24 mouse cellular contexts compared by ENCODE assay signal in the genomic region with DNA sequence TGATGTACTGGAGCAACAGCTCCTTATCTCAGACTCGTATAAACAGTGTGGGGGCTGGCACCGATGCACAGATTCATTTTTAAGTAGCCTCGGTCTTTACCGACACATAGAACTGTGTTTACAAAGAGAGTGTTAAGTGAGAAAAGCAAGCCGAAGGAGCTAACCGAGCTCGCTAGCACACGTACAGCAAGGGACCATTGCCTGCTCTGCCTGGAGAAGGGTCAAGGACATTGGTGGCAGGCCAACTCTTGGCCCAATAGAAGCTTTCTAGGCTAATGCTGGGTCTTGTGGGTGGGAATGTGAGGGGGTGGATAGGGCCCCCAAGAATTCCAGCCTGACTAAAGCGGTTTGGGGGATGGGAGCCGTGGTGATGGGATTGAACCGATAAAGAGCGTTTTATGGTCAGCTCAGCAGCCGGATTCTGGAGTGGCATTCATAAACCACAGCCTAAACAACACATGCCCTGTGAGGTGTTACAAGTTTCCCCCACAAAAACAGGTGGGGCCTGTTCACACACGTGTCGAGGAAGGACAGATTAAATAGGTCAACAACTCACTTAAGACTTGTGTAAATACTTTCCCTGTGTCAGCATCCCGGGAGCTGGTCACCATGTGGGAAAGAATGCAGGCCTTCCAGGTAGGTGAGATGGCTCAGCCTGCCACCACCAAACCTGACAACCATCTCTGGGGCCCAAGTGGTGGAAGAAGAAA. TPM values are rescaled to one million over a fixed set of nuclear protein-coding genes. Genes with fewer than 3 reads are reported as not detected.
DNase-seq lines count a peak whose midpoint lies in the region; ATAC-seq and TF ChIP-seq lines count a peak whose summit lies in the region.
"Had no signal": no experiment of that assay in that cellular context is flagged by ENCODE, and none has a peak within 500 bp of the region (broad histone marks: within the 10 kb centered on the region; RNA-seq: fewer than 3 reads in every experiment).

No protein-coding gene starts in this region.

- H3K27me3 ChIP-seq in heart, embryonic 13.5 days (replicated peaks), result no peaks in the 10 kb centered on the region
- no peaks in the 10 kb centered on the region for H3K27me3 ChIP-seq in limb, embryonic 10.5 days (ENCODE audit: low read depth, poor library complexity, severe bottlenecking)
- H3K27me3 ChIP-seq in lung, postnatal 0 days (replicated peaks; ENCODE audit: insufficient read depth, low read length), result no peaks in the 10 kb centered on the region
- no peaks in the 10 kb centered on the region for H3K27me3 ChIP-seq in stomach, embryonic 15.5 days (replicated peaks)
- H3K27me3 ChIP-seq: hindbrain, embryonic 15.5 days had no signal

- ATAC-seq in heart, embryonic 13.5 days (ENCODE audit: extremely low read depth, insufficient number of reproducible peaks, low FRiP score, low TSS enrichment), result no peak
- peak; percentile 91 for ATAC-seq in lung, postnatal 0 days
- peak; percentile 82 for ATAC-seq in stomach, embryonic 15.5 days (ENCODE audit: insufficient read depth, low FRiP score, low read depth)
- ATAC-seq: forebrain, postnatal 0 days had no signal

- H3K27ac ChIP-seq in heart, embryonic 13.5 days (replicated peaks), result peak overlapping the region; percentile 38
- H3K27ac ChIP-seq in limb, embryonic 10.5 days, result peak overlapping the region; percentile 58; the same call in 1 of the 2 replicates
- H3K27ac ChIP-seq in lung, postnatal 0 days (ENCODE audit: low read length), result peak overlapping the region; percentile 74
- H3K27ac ChIP-seq in stomach, embryonic 15.5 days, result peak overlapping the region; percentile 78
- H3K27ac ChIP-seq: heart, adult 2 months; hindbrain, embryonic 15.5 days; layer of hippocampus, adult 2 months had no signal

- peaks cover 50% of the 10 kb centered on the region for H3K4me1 ChIP-seq in heart, embryonic 13.5 days
- H3K4me1 ChIP-seq in limb, embryonic 10.5 days, result peaks cover 43% of the 10 kb centered on the region
- H3K4me1 ChIP-seq in lung, postnatal 0 days (ENCODE audit: insufficient read depth, low read depth, low read length), result peaks cover 12% of the 10 kb centered on the region
- H3K4me1 ChIP-seq in stomach, embryonic 15.5 days, result peaks cover 13% of the 10 kb centered on the region
- H3K4me1 ChIP-seq: hindbrain, embryonic 15.5 days had no signal

- TF ChIP-seq EP300 in lung, postnatal 0 days (IDR thresholded peaks at IDR 0.05), result peak; percentile 85

- H3K36me3 ChIP-seq in heart, embryonic 13.5 days, result no peaks in the 10 kb centered on the region
- no peaks in the 10 kb centered on the region for H3K36me3 ChIP-seq in limb, embryonic 10.5 days
- H3K36me3 ChIP-seq in lung, postnatal 0 days (ENCODE audit: insufficient read depth, low read length), result no peaks in the 10 kb centered on the region
- no peaks in the 10 kb centered on the region for H3K36me3 ChIP-seq in stomach, embryonic 15.5 days
- H3K36me3 ChIP-seq: G1E; hindbrain, embryonic 15.5 days had no signal

- 51% methylated on average over 16 of the region's 16 CpGs for WGBS in heart, embryonic 13.5 days
- WGBS in limb, embryonic 10.5 days, result 83% methylated on average over 16 of the region's 16 CpGs
- 21% methylated on average over 16 of the region's 16 CpGs for WGBS in lung, postnatal 0 days
- WGBS in stomach, embryonic 15.5 days, result 46% methylated on average over 16 of the region's 16 CpGs

- no peak overlapping the region for H3K4me2 ChIP-seq in heart, embryonic 13.5 days
- H3K4me2 ChIP-seq in lung, postnatal 0 days (replicated peaks; ENCODE audit: low read depth, low read length), result no peak overlapping the region
- no peak overlapping the region for H3K4me2 ChIP-seq in stomach, embryonic 15.5 days
- H3K4me2 ChIP-seq: hindbrain, embryonic 15.5 days had no signal

- H3K9me3 ChIP-seq in heart, embryonic 13.5 days, result no peaks in the 10 kb centered on the region
- no peaks in the 10 kb centered on the region for H3K9me3 ChIP-seq in limb, embryonic 10.5 days (replicated peaks)
- no peaks in the 10 kb centered on the region for H3K9me3 ChIP-seq in lung, postnatal 0 days (ENCODE audit: low read length)
- H3K9me3 ChIP-seq in stomach, embryonic 15.5 days, result no peaks in the 10 kb centered on the region
- H3K9me3 ChIP-seq: G1E; hindbrain, embryonic 15.5 days had no signal

- H3K9ac ChIP-seq in heart, embryonic 13.5 days, result no peak overlapping the region
- H3K9ac ChIP-seq in lung, postnatal 0 days (replicated peaks; ENCODE audit: low read depth), result no peak overlapping the region
- no peak overlapping the region for H3K9ac ChIP-seq in stomach, embryonic 15.5 days
- H3K9ac ChIP-seq: forebrain, postnatal 0 days; hindbrain, embryonic 15.5 days had no signal

- TF ChIP-seq CTCF in lung, postnatal 0 days (IDR thresholded peaks at IDR 0.05), result no peak

- DNase-seq in heart, adult 11 months, result no peak
- no peak for DNase-seq in limb, embryonic 10.5 days (ENCODE audit: low spot score)
- peak; percentile 93 for DNase-seq in lung, postnatal 0 days (ENCODE audit: low spot score)
- DNase-seq in cerebellum, adult 11-12 months, result no peak
- no peak for DNase-seq in thymus, postnatal 4 days
- no peak for DNase-seq in cerebellum, postnatal 25 days
- DNase-seq: adrenal gland, postnatal 25 days; cerebellum, adult 11 months; cerebellum, postnatal 14 days; embryo, embryonic 11 days; forebrain, postnatal 0 days; heart, adult 2 months; kidney, adult 18-20 months; kidney, postnatal 14 days; layer of hippocampus, postnatal 36 days; liver; thymus, postnatal 36 days had no signal

- H3K4me3 ChIP-seq in heart, embryonic 13.5 days, result no peak overlapping the region
- H3K4me3 ChIP-seq in limb, embryonic 10.5 days, result no peak overlapping the region
- H3K4me3 ChIP-seq in lung, postnatal 0 days (ENCODE audit: low read depth, low read length), result no peak overlapping the region
- no peak overlapping the region for H3K4me3 ChIP-seq in stomach, embryonic 15.5 days (replicated peaks)
- H3K4me3 ChIP-seq: heart, adult 2 months; hindbrain, embryonic 15.5 days; layer of hippocampus, adult 2 months had no signal

RNA-seq across cellular contexts. Expression of a gene that starts 6.4 kb away (rescaled TPM):
- 48.9 and 50.0 TPM in 2 replicates for polyA plus RNA-seq in heart, embryonic 13.5 days (2015; fragmentation: Nextera tagmentation; extraction: Ambion mirVana)
- polyA plus RNA-seq in limb, embryonic 10.5 days (2016; fragmentation: Nextera tagmentation; extraction: Ambion mirVana), result 20.8 and 23.3 TPM in 2 replicates
- 20.2 and 25.3 TPM in 2 replicates for polyA plus RNA-seq in lung, postnatal 0 days (2015; fragmentation: Nextera tagmentation; extraction: Ambion mirVana)
- polyA plus RNA-seq in stomach, embryonic 15.5 days (2015; fragmentation: Nextera tagmentation; extraction: Ambion mirVana), result 28.5 and 28.9 TPM in 2 replicates
- polyA plus RNA-seq: G1E had no signal

RNA-seq across cellular contexts. Expression of a gene that starts 9.1 kb away (rescaled TPM):
- polyA plus RNA-seq in heart, embryonic 13.5 days (2015; fragmentation: Nextera tagmentation; extraction: Ambion mirVana), result not detected in 2 replicates
- polyA plus RNA-seq in limb, embryonic 10.5 days (2016; fragmentation: Nextera tagmentation; extraction: Ambion mirVana), result not detected in 2 replicates
- polyA plus RNA-seq in lung, postnatal 0 days (2015; fragmentation: Nextera tagmentation; extraction: Ambion mirVana), result not detected in 2 replicates
- polyA plus RNA-seq in stomach, embryonic 15.5 days (2015; fragmentation: Nextera tagmentation; extraction: Ambion mirVana), result not detected in 2 replicates
- polyA plus RNA-seq: forebrain, postnatal 0 days; G1E; hindbrain, embryonic 15.5 days; liver, embryonic 16.5 days had no signal

RNA-seq across cellular contexts. Expression of a gene that starts 31.8 kb away (rescaled TPM):
- 0.22 TPM in 1 of 2 replicates, not detected in the other for polyA plus RNA-seq in heart, embryonic 13.5 days (2015; fragmentation: Nextera tagmentation; extraction: Ambion mirVana)
- polyA plus RNA-seq in limb, embryonic 10.5 days (2016; fragmentation: Nextera tagmentation; extraction: Ambion mirVana), result not detected in 2 replicates
- polyA plus RNA-seq in lung, postnatal 0 days (2015; fragmentation: Nextera tagmentation; extraction: Ambion mirVana), result not detected in 2 replicates
- polyA plus RNA-seq in stomach, embryonic 15.5 days (2015; fragmentation: Nextera tagmentation; extraction: Ambion mirVana), result 232 and 273 TPM in 2 replicates
- polyA plus RNA-seq: forebrain, postnatal 0 days; G1E; heart, adult 2 months; hindbrain, embryonic 15.5 days had no signal

RNA-seq across cellular contexts. Expression of a gene that starts 52.5 kb away (rescaled TPM):
- not detected in 2 replicates for polyA plus RNA-seq in heart, embryonic 13.5 days (2015; fragmentation: Nextera tagmentation; extraction: Ambion mirVana)
- polyA plus RNA-seq in limb, embryonic 10.5 days (2016; fragmentation: Nextera tagmentation; extraction: Ambion mirVana), result not detected in 2 replicates
- polyA plus RNA-seq in lung, postnatal 0 days (2015; fragmentation: Nextera tagmentation; extraction: Ambion mirVana), result not detected in 2 replicates
- polyA plus RNA-seq in stomach, embryonic 15.5 days (2015; fragmentation: Nextera tagmentation; extraction: Ambion mirVana), result 0.26 and 0.36 TPM in 2 replicates
- polyA plus RNA-seq: embryonic facial prominence, embryonic 14.5 days; forebrain, postnatal 0 days; G1E; heart, adult 2 months; hindbrain, embryonic 15.5 days; liver, embryonic 16.5 days had no signal

Comparison
In these comparisons a context has a peak if more than half of its experiments do, and no peak if none do; other contexts are left out.
1. RNA of a gene that starts 31.8 kb away (polyA plus RNA-seq): 232 to 273 TPM in stomach, embryonic 15.5 days; not detected in lung, postnatal 0 days, 0.22 TPM in heart, embryonic 13.5 days and not detected in limb, embryonic 10.5 days; every median in the first group is over 100 times any median in the second.
2. Peak in every context shown above with its lines, with median percentiles within 50 percentile points of each other: H3K27ac ChIP-seq.